Mouse (Mus musculus): ENCODE results near the gene Commd1.

The Commd1 gene

DNA sequence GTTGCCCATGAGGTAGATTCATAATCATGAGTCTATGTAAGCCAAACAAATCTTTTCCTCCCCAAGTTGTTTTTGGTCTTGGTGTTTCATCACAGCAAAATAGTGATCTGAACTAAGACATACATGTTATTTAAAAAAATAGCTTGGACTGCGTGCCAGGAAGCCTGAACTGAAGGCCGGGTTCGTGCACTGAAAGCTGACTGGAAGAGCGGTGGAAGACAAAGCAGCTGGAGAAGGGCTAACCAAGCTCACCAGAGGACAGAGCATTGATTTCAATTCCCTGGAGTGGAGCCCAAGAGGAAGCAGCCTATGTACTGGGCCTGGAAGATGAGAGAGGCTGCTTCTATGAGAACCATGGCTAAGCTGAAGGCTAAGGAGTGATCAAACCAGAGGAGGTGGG lies 95.2 kb downstream of the Commd1 start:
- DNase-seq (ENCODE audit: low read depth, low spot score): no peak

DNA sequence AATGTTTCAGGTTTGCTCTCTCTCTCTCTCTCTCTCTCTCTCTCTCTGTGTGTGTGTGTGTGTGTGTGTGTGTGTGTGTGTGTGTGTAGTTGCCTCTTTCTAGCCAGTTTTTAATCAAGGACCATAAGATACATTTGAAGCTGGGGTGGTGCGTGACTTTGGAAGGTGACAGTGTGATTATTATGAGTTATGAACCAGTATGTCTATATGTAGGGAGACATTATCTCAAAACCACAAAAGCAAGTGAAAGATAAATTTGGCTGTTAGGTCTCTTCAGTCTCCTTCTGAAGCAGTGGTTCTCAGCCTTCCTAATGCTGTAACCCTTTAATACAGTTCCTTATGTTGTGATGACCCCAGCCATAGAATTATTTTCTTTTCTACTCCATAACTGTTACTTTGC lies 96.8 kb downstream of the Commd1 start:
- DNase-seq (ENCODE audit: low read depth, low spot score): no peak

DNA sequence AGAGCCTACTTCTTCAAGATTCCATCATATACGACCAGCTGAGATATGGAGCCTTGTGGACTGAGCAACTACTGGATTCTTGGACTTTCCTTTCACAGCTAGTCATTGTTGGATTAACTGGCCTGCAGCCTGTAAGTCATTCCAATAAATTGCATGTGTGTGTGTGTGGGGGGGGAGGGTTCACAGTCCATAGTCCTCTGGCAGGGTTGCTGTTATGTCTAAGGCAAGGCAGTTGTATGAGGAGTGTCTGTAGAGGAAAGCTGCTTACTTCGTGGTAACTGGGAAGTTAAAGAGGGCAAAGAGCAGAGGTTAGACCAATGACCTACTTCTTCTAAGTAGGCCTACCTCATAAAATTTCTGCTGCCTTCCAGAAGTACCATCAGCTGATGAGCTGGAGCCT lies 98.5 kb downstream of the Commd1 start:
- no peak for DNase-seq (ENCODE audit: low read depth, low spot score)

- no peak for DNase-seq (ENCODE audit: low read depth, low spot score)
These were observed 99.3 kb downstream of the Commd1 start for GRCm38 (mm10) chr11:22882926-22883325.

DNA sequence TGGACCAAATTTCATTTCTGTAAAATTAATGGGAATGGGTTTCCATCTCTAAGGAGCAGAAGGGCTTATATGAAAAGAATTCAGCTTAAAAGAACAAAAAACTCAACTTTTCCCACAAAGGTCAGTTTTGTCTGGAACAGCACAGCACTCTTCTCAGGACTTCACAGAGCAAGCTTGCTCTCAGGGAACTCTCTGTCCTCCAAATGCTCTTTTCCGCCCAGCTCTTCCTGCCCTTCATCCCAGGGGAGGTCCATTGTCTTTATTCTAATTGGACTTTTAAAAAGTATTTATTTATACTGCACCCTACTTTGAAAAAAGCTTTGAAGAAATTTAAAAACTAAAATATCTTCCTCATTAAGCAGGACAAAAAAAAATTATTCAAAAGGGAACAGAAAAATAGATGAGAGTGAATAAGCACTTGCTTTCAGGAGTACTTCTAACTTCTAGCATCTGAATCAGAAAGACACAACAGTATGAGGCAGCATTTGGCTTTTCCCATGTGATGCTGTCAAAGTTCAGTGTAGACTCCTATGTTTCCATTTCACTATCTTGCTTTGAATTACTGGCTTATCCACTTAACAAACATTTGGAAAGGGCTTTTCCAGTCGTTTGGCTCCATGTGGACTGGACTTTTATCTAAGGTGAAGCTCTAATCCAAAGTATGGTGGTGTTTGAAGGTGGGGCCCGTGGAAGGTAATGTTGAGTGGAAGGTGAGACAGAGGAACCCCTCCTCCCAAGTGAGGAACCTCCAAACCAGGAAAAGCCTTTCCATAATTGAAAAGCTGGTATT lies 101.6 kb downstream of the Commd1 start:
- no peak for DNase-seq (ENCODE audit: low read depth, low spot score)

DNA sequence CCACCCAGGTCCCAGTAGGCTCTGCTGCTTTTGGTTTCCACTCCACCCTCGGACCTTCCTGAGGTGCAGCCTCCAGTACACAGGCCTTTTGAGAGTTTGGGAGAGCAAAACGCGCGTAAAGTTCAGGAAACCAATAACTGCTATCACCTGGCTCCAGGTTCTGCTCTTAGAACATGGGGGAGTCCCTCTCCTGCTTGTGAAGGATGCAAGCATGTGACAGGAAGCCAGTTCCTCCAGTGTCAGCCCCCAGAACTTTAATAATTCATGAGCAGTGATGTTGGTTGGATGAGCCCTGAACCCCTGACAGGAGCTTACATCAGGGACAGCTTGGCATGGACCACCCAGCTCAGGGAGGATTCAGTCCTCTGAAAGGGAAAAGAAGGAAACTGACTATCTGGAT lies 102.5 kb downstream of the Commd1 start:
- DNase-seq (ENCODE audit: low read depth, low spot score): no peak

- DNase-seq (ENCODE audit: low read depth, low spot score): no peak
These were observed 105.4 kb downstream of the Commd1 start for GRCm38 (mm10) chr11:22876680-22877330.

GRCm38 (mm10) chr11:22875279-22875678 lies 106.9 kb downstream of the Commd1 start:
- no peak for DNase-seq (ENCODE audit: low read depth, low spot score)

DNA sequence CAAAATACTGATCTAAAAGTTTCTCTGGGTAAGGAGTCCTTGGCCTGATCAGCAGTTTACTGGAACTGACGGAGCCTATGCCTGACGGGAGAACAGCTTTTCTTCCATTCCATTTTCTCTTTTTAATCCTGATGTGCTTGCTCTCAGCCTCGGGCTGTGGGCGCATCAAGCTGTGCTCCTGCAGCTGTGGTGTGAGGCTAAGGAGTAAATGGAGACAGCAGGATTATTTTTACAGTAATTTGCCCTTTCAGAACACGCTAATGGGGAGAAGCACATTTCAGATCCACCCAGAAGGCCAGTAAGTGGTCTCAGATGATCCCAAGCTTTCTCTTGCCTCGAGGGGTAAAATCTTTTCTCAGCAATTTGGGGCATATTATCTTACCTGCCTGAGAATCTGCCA lies 107.4 kb downstream of the Commd1 start:
- DNase-seq (ENCODE audit: low read depth, low spot score): no peak

- DNase-seq (ENCODE audit: low read depth, low spot score): no peak
These were observed 108.8 kb downstream of the Commd1 start for GRCm38 (mm10) chr11:22873383-22873782.

- DNase-seq (ENCODE audit: low read depth, low spot score): no peak
These were observed 109.9 kb downstream of the Commd1 start for GRCm38 (mm10) chr11:22872307-22872680.

- no peak for DNase-seq (ENCODE audit: low read depth, low spot score)
These were observed 110.4 kb downstream of the Commd1 start for GRCm38 (mm10) chr11:22871628-22872306.

DNA sequence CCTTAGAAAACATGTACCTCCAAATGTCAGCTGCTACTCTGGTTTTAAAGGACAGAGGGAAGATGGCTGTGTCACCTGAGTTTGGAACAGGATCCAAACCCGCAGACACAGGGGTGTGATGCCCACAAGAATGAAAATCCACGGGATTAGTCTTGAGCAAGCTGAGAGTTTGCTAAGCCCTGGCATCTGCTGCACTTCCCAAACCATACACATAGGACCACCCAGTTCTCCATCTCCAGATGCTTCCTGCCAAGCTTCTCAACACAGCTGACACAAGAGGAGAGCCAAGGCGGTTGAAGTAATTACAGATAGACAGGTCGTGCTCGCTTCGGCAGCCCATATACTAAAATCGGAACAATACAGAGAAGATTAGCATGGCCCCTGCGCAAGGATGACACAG lies 113.6 kb downstream of the Commd1 start:
- DNase-seq (ENCODE audit: low read depth, low spot score): no peak

DNA sequence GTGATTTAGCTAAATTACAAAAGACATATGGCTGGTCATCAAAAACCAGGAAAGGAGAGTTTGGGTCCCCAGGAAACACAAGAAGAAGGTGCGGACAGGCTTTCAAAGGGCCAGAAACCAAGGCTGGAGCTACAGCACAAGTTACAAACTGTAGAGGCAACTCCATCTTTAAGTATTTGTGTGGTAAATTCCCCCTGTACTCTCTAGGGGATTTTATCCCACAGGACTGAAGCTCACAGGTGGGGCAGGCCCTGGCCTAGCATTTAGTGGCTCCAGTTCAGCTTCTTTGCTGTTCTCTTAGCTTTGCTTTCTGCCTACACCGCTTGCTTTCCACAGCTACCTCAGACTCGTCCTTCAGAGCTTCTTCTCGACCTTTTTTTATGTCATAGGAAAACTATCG lies 114.5 kb downstream of the Commd1 start:
- no peak for DNase-seq (ENCODE audit: low read depth, low spot score)

DNA sequence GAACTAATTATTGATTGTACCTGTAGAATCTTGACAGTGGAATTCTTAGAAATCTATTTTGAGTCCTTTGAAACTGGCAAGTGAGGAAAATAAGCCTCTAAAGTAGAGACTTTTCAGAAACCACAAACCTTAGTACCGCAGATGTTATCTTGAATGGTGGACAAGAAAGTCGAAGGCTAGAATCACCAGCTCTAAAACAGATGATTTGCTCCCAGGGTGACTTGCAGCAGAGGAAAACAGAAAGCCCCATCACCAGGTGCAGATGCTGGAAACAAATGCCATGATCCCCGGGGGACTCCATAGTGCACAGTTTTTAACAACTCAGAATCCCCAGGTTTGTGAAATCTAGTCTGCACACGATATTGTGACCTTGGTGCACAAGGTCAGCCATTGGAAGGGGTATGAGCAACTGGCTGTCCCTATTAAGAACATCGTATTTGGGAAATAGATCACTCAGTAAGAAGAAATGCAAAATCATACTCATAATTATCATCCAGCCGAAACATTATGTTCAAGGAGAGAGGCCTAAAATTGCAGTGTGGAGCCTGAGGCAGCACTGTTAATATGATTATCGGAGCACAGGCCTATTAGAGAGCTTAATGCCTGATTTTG lies 116.4 kb downstream of the Commd1 start:
- no peak for DNase-seq (ENCODE audit: low read depth, low spot score)

DNA sequence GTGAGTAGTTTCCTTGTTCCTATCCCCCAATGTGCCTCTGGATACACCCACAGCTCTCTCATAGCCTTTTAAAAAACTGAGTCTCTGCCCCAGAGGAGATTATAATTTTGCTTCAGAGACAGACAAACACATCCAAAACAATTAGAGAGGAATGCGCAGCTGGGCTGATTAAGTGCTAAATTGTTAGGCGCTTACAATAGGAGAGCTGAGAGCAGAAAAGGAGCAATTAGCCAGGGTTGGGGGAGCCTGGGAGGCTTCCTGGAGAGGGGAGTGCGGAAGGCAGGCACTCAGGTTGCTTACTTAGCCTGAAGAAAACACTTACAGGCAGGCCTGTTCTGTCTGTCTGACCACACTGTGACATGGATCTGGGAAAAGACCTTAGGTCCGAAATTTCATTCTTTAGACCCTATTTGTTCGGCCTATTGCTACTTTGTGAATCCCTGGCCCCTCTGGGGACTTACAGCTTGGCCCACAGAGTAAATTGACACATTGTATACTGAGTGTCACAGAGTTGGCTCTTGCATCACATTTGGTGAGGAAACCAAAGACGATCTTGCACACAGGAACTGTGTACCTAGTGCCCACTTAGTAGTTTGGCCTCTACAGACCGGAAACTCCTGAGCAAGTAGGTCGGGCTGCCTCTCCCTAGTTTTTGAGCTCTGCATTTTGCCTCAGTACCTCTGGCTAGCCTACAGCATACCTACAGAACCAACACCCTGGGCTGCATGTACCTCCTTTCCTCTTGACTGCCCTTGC lies 117.7 kb downstream of the Commd1 start:
- DNase-seq (ENCODE audit: low read depth, low spot score): no peak

DNA sequence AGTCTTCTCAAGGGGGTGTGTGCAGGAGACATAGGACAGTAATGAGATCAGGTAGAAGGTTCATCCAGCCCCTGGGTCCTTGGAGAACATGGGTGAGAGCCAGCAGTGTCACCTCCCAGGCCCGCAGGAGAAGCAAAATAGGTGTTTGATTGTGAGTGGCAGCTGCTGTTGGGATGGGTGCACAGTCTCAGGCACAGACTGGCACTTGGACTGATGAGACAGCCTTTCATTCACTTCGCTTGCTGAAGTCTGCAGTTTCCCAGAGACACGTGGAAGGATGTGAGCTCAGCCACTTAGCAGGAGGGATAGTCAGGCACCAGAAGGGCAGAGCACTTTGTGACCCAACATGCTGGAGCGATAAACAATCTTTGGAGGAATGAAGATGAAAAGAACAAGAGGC lies 118.6 kb downstream of the Commd1 start:
- DNase-seq (ENCODE audit: low read depth, low spot score): no peak

- no peak for DNase-seq (ENCODE audit: low read depth, low spot score)
These were observed 120.9 kb downstream of the Commd1 start for GRCm38 (mm10) chr11:22861315-22861714.

DNA sequence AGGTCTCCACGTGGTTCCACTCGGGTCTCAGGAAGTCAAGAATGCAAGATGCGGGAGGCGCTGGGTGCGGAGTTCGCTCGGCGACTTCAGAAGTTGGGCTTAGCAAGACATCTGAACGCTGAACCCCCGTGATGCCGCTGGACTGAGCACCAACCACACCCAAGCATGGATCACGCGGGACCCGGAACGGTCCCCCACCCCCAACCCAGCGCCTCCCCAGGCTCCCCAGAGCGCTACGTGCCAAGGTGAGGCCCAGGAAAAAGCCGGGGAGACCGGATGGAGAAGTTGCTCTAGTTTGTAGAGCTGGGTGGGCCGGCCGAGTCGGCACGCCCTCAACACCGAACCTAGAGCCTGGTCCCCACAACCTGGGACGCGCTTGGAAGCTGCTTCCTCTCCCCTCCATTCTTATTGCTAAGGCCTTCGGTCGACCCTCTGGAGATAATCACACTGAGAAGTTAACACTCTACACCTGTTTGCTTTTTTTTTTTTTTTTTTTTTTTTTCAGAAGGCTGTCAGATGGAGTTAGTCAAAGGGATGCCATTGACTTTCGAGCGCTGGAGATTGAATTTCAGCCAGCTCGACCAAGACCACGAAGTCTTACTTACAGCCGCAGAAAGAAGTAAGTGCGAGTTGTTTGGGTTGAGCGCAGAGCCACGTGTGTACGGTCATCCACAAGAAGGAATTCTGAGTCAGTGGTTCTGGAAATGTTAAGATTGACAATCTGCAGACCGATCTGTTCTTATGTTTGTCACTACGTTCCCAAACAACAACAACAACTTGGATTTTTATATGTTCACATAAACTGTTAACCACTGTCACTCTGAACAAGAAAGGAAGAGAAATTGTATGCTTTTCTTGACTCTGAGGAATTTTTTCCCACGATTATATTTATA lies 121.6 kb downstream of the Commd1 start, which contains the start of gene B3gnt2:
Gene B3gnt2, minus strand, starts transcription at position 627 of the 893 bp plus-strand sequence.
- DNase-seq (ENCODE audit: low read depth, low spot score): no peak

DNA sequence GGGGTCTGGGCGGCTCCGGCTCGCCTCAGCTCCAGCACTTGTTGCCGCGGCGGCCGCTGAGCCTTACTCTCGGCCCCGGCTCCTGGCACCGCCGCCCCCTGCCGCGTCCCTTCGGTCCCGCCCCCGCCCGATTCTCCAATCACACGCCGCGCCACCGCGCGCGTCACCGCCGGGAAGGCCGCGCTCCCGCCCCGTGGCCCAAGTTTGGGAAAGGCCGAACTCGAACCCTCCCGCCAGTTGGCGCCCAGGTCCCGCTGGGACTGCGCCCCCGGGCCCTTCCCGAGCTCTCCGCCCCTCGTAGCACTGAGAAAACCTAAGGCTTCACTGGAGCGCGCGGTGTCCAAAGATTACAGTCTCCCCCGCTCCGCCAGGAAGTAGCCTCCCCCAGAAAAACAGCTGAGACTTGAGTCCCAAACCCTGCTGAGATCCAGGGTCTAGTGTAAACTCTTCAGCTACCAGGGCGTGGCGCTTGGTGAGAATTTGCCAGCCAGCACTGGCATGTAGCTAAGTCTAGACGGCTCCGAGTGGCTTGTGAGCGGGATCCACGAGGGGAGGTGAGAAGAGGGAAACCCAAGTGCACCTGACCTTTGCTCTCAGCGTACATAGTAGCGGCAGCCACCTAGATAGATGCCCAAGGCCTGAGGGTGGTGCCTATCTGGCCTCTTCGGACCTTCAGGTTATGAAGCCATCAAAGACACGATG lies 122.4 kb downstream of the Commd1 start:
- peak; percentile 28 for DNase-seq (ENCODE audit: low read depth, low spot score)

Measured in retina, adult 2 months (tissue).